Mouse (Mus musculus) neutrophil, adult 5-6 weeks (primary cell): ENCODE results near the gene Dnaaf5. TPM values are rescaled to one million over a fixed set of nuclear protein-coding genes. Genes with fewer than 3 reads are reported as not detected.

Experiments used
- ATAC-seq: fragments of 151-379, 151-347 bp; 2 replicates; pipeline ENCODE4 v1.8.0; 2017; ENCODE audit warnings: mild to moderate bottlenecking, moderate TSS enrichment; ENCODE audit not compliant: insufficient number of reproducible peaks, poor library complexity, low FRiP score, severe bottlenecking; ENCODE audit errors: extremely low read depth
- total RNA-seq: library from RNA; stranded (forward); fragments of 200-1000 nt; gene quantifications from 2 replicates; pipeline ENCODE4 v1.2.3, GENCODE M21; 2017

Gene Dnaaf5
- total RNA-seq, 1 experiment from 2014 or later: 7.2 TPM

DNA sequence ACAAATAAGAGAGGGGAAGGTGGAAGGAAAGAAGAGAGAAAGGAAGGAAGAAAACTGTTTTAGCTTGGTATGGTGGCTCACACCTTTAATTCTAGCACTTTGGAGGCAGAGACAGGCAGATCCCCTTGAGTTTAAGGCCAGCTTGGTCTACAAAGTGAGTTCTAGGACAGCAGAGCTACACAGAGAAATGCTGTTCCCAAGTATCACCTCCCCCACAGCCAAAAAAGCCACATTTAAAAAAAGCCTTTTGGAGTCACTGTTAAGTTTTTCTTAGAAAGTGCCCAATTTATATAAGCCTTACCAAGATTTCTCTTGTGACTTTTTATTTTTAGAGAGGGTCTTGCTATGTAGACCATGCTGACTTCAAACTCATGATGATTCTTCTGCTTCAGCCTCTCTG, 64.3 kb downstream of the Dnaaf5 start:
- ATAC-seq: no peak

DNA sequence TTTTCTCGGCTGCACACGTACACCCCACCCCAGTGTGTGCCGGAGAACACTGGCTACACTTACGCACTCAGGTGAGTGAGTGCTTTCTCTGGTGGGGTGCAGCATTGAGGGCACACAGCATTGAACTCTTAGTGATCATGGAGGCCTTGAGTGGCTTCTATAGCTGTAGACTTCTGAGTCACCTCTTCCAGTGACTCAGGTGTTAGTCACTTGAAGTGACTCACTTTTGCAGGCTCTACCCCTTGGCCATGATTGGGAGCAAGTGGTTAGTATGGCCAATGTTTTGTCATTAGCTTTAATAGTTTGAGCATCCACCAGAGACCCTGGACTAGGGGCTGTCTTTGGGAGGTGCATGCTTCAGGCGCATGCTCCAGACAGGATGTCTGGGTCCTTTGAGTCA, 65.2 kb downstream of the Dnaaf5 start:
- ATAC-seq: no peak

DNA sequence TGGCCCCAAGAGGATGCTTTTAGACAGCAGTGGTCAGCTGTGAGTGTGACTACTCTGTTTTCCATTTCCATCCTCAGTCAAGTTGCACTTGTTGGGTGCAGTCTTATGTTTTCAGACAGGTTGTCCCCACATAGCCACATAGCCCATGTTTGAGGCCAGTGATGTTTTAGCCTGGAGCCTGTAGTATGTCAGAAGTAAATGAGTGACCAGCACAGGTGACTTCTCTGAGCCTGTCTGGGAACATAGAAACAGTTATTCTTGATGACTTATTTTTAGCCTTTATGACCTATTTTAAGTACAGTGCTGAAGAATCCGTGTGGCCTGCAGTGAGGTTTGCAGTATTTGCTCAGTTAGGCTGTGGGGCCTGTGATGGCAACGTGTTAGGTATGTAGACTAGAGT, 66.1 kb downstream of the Dnaaf5 start:
- no peak for ATAC-seq

DNA sequence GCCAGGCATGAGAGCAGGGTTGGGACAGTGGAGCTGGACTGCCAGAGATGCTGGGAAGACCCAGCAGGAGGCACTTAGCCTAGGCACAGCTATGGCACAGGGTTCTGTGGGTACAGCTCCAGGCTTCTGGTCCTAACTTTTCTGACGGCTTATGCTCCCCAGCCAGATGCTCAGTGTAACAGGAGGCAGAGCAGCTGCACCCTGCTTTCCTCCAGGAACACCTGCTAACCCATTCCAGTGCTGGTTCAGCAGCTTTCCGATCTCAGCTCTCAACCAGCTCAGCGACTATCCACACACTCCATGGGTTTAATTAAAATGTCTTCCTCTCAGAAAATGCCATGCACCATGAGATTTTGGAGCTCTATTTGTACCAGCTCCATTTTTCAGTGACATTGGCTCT, 66.8 kb downstream of the Dnaaf5 start:
- ATAC-seq: no peak

DNA sequence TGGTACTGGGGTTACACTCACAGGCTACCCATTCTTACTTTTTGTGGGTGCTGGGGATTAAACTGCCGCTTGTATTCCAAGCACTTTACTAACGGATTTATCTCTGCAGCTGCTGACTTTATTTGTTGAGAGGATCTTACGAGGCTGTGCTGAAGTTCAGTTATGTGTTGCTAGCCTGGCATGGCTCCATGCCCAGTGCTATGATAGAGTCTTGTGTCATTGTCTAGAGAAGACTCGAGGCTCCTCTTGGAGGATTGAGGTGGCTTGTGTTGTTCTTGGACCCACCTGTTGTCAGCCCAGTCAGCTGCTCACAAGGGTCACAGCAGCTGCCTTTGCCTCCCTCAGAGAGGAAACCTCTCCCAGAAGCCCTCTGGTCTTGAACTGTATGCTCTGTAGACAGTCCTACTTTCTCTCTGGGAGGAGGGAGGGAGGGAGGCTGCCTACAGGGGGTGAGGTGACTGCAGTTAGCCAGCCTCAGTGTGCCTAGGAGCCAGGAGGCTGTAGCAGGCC, 70.0 kb downstream of the Dnaaf5 start:
- no peak for ATAC-seq

DNA sequence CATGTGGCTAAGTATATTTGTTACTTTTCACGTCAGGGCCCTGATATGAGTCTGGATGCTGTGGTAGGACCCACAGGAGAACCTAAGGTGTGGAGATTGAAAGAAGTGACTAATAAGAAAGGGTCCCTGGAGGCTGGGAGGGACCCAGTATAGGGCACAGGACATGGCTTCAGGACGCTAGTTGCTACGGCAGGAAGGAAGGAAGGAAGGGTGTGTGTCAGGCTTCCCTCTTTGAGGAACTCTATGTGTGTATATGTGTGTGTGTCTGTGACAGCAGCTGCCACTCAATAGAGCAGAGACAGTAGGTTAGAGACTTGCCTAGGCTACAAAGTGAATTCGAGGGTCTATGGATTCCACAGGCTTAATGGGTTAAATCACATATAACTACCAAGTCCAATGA, 70.6 kb downstream of the Dnaaf5 start:
- no peak for ATAC-seq

DNA sequence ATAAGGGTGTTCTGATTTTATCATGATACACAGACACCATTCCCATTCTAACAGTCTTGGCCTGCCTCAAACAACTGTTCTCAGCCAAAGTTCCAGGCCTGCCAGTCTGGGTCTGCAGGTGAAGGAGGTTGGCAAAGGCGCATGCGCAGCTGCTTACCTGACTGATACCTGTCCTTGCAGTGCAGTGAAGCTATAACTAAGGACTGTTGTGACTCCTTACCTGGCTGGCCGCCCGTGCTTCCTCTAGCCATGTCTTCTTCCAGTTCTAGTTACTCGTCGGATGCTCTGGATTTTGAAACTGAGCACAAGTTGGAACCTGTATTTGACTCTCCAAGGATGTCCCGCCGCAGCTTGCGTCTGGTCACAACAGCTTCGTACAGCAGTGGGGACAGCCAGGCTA, 73.3 kb downstream of the Dnaaf5 start:
- ATAC-seq: no peak

DNA sequence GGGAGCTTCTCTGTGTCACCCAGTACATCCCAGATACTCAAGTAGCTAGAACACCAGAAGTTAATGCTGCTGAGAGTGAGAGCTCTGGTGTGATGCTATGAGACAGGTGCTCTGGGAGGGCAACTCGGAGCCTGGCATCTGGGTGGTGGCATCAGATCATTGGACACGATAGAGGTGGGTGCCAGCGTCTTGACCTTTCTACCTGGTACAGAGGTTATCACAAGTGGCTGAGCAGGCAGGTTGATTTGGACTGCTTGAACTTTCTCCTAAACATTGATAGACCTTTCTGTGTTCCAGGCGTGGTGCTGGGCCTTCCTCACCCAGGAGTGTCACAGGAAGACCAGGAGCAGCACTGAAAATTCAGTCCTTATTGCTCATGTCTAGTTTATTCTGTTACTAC, 77.2 kb downstream of the Dnaaf5 start:
- no peak for ATAC-seq

DNA sequence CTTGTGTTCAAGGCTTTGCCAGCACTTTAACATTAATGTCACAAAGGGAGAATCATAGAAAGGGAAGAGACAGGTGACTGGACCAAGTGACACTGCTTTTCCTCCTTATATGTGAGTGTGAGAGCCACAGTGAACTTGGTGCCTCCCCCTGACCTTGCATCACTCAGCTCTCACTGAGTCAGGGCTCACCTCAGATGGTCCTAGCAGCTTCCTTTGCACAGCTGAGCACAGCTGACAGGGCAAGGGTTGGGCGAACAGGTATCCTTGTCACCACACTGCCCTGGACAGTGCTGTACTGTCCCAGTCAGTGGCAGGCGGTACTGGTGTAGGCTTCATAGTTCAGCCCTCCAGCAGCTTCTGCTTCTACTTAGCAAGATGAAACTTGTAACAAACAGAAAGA, 77.6 kb downstream of the Dnaaf5 start:
- ATAC-seq: no peak

DNA sequence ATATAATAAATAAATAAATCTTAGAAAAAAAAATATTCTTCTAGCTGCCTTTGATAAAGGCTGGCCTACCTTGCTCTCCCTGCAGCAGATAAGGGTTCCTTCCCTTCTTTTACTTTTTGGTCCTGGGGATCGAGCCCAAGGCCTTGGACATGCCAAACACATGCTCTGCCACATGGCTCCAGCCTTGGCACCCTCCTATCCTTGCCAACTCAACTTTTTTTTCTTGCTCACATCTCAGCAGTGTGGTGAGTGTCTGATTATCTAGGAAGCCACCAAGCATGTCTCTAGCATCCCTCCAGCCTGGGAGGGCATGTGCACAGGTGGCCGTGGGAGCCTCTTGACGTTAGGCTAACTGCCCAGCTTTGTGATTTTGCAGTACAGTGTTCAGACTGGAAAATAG, 78.3 kb downstream of the Dnaaf5 start:
- ATAC-seq: no peak

DNA sequence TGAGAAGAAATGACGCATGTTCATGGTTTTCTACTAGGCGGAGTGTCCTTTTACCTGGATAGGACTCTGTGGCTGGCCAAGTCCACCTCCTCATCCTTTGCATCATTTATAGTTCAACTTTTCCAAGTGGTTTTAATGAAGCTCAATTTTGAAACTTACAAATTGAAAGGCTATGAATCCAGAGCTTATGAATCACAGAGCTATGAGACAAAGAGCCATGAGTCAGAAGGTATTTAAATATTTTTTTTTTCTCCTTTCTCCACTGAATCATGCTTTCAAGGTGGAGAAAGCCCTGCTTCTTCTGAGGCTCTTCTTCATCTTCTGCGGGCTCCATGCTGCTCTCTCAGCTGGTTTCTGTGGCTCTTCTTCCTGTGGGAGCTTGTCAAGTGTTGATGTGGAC, 79.7 kb downstream of the Dnaaf5 start:
- no peak for ATAC-seq

DNA sequence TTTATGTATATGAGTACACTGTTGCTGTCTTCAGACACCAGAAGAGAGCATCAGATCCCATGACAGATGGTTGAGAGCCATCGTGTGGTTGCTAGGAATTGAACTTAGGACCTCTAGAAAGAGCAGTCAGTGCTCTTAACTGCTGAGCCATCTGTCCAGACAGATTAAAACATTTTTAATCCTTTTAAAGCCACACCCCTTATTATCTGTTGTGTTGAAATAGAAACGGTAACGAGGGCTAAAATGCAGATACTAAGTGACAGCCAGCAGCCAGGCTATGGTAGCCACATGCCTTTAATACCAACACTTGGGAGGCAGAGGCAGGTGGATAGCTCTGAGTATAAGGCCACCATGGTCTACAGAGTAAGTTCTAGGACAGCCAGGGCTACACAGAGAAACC, 82.1 kb downstream of the Dnaaf5 start:
- no peak for ATAC-seq

DNA sequence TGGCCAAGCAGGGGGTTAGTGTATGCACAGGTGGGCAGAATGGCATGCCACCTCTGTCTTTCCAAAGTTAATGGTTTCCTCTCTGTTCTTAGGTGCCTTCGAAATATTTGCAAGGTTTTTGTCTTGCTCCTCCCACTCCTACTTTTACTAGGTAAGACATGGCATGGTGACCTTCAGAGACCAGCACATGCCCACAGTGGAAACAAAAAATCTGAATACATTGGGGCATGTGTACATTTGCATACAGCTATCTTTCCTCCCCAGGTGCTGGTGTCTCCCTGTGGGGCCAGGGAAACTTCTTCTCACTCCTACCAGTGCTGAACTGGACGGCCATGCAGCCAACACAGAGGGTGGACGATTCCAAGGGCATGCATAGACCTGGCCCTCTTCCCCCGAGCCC, 84.4 kb downstream of the Dnaaf5 start:
- ATAC-seq: no peak

Other genes starting within 250 kb of the Dnaaf5 start
- 0.25 TPM in 1 of 2 replicates, not detected in the other for gene Pdgfa, start 152.9 kb upstream of the Dnaaf5 start, total RNA-seq
- not detected in 2 replicates for gene Prkar1b, start 222 bp upstream of the Dnaaf5 start, total RNA-seq
- 63.8 and 72.3 TPM in 2 replicates for gene Sun1, start 50.4 kb downstream of the Dnaaf5 start, total RNA-seq
- gene Get4, start 102.1 kb downstream of the Dnaaf5 start, total RNA-seq: 16.6 and 17.3 TPM in 2 replicates
- gene Adap1, start 175.4 kb downstream of the Dnaaf5 start, total RNA-seq: 20.8 and 21.1 TPM in 2 replicates
- 14.4 and 17.2 TPM in 2 replicates for gene Cox19, start 201.2 kb downstream of the Dnaaf5 start, total RNA-seq
- not detected in 2 replicates for gene Cyp2w1, start 202.4 kb downstream of the Dnaaf5 start, total RNA-seq
- gene Gpr146, start 227.5 kb downstream of the Dnaaf5 start, total RNA-seq: 44.6 and 45.5 TPM in 2 replicates